Mouse (Mus musculus) liver, postnatal 0 days (tissue): ENCODE results near the gene U2af1l4.

ENCODE experiments used
- CTCF ChIP-seq: sonication (generic); IDR thresholded peaks from 2 replicates; pipeline ENCODE4 v1.5.1; 2016; ENCODE audit warnings: antibody characterized with exemption, low read depth
- EP300 ChIP-seq: IDR thresholded peaks from 2 replicates; pipeline ENCODE4 v1.6.1; 2016; ENCODE audit warnings: antibody characterized with exemption, low read depth, mild to moderate bottlenecking

- TF ChIP-seq CTCF, result no peak
- no peak for TF ChIP-seq EP300
These were observed 10.0 kb upstream of the U2af1l4 start for GRCm38 (mm10) chr7:30553021-30553589.
